Mouse (Mus musculus) erythroblast, embryonic 14.5 days (primary cell): ENCODE data around the gene Sgms1.

ENCODE experiments used
- GATA1 ChIP-seq: IDR thresholded peaks from 2 replicates; pipeline ENCODE4 v1.6.1; 2012; ENCODE audit warnings: low read length, inconsistent platforms, mixed read lengths
- TAL1 ChIP-seq: IDR thresholded peaks from 3 replicates; pipeline ENCODE4 v1.6.1; 2012; ENCODE audit warnings: low read length, inconsistent platforms, mixed read lengths

- TF ChIP-seq GATA1 (no peak), TAL1 (no peak)
These were observed 195.4 kb downstream of the Sgms1 start for GRCm38 (mm10) chr19:32194074-32194473.
